Mouse (Mus musculus) midbrain, embryonic 10.5 days (tissue): Measurements from ENCODE around the gene Il2rb. TPM values are rescaled to one million over a fixed set of nuclear protein-coding genes. Genes with fewer than 3 reads are reported as not detected.

Experiments
- DNase-seq: peaks from one replicate; pipeline ENCODE4 v3.0.0-alpha.2; 2017; ENCODE audit warnings: low spot score
- H3K27ac ChIP-seq: fragments of 300-500 bp; sonication (generic); replicated peaks from 2 replicates; pipeline ENCODE4 v1.5.1; 2016; ENCODE audit warnings: mild to moderate bottlenecking
- H3K27me3 ChIP-seq: fragments of 300-500 bp; sonication (generic); 2 replicates; pipeline ENCODE4 v1.6.1; 2016; ENCODE audit warnings: low read depth, mild to moderate bottlenecking; ENCODE audit not compliant: poor library complexity, severe bottlenecking
- H3K36me3 ChIP-seq: fragments of 300-500 bp; sonication (generic); 2 replicates; pipeline ENCODE4 v1.6.1; 2016; ENCODE audit warnings: mild to moderate bottlenecking, moderate library complexity
- H3K4me1 ChIP-seq: fragments of 300-500 bp; sonication (generic); 2 replicates; pipeline ENCODE4 v1.6.1; 2016
- H3K4me3 ChIP-seq: fragments of 300-500 bp; sonication (generic); 2 replicates; pipeline ENCODE4 v1.5.1; 2016; ENCODE audit warnings: mild to moderate bottlenecking, moderate library complexity
- H3K9me3 ChIP-seq: fragments of 300-500 bp; sonication (generic); replicated peaks from 2 replicates; pipeline ENCODE4 v1.6.1; 2016; ENCODE audit warnings: mild to moderate bottlenecking
- WGBS: fragments of 180-500 bp; shearing (Covaris S2); methylation state at CpG from one replicate; pipeline ENCODE4 v1.1.7; 2016; 5-methylcytosine and 5-hydroxymethylcytosine counted together
- polyA plus RNA-seq: library from polyadenylated mRNA; unstranded; fragments of >200 nt; fragmentation: Nextera tagmentation; extraction: Ambion mirVana; gene quantifications from 2 replicates; pipeline ENCODE4 v1.2.1, GENCODE M21; 2016

Gene Il2rb
- polyA plus RNA-seq, 1 experiment from 2014 or later = not detected

DNA sequence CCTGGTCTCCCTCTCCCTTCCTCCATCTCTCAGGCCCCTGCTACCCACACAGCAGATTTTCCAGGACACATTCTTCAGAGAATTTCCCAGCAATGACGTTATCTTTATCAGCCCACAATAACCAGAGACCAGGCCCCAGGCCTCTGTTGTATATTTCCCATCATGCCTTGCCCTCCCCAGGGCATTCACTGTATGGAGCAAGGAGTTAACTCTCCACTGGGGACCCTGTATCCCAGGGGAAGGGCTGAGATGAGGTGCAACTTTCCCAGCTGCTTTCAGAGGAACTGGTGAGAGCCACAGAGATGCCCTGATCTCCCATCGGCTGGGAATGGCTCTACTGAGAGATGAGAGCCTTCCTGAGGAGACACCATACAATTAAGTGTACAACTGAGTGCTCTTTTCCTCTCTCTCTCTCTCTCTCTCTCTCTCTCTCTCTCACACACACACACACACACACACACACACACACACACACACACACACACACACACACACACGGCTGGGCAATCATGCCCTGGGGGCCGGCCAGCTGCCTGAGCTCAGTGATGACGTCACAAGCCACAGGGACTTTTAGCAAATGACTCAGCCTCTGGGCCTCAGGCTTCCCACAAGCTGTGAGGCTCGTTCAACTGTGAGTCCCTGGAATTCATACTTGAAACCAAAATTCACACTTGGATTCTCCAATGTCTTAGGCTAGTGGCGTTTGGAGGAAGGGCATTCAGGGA lies 45.2 kb downstream of the Il2rb start:
- no peak overlapping the region for H3K4me3 ChIP-seq
- H3K4me1 ChIP-seq = peaks cover 39% of the 10 kb centered on the region
- peak overlapping the region; percentile 7 for H3K27ac ChIP-seq
- no peak for DNase-seq
- H3K9me3 ChIP-seq = no peaks in the 10 kb centered on the region
- H3K36me3 ChIP-seq = no peaks in the 10 kb centered on the region
- no peaks in the 10 kb centered on the region for H3K27me3 ChIP-seq
- 65% methylated on average over 7 of the region's 7 CpGs for WGBS

DNA sequence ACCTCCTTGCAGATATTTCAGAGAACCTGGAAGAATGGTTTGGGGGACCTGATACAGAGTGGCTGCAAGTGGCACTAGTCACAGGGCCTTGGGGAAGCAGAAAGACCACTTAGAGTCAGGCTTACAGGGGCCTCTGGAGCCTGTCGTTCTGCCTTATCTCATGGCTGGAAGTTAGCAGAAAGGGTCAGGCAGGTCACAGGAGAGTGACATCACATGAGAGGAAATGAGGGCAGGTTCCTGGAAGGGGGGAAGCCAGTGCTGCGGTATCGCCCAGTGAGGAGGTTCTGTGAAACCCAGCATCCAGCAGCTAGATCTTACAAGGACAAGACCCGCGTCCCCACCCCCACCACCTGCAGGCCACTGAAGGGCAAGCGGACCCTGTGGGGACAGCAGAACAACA lies 45.9 kb downstream of the Il2rb start:
- Histone ChIP-seq H3K36me3 (no peaks in the 10 kb centered on the region), H3K4me3 (no peak overlapping the region), H3K27me3 (no peaks in the 10 kb centered on the region), H3K4me1 (peaks cover 38% of the 10 kb centered on the region), H3K27ac (peak overlapping the region; percentile 84; the same call in 1 of the 2 replicates), H3K9me3 (no peaks in the 10 kb centered on the region)
- WGBS = 78% methylated on average over 6 of the region's 6 CpGs
- DNase-seq = no peak

DNA sequence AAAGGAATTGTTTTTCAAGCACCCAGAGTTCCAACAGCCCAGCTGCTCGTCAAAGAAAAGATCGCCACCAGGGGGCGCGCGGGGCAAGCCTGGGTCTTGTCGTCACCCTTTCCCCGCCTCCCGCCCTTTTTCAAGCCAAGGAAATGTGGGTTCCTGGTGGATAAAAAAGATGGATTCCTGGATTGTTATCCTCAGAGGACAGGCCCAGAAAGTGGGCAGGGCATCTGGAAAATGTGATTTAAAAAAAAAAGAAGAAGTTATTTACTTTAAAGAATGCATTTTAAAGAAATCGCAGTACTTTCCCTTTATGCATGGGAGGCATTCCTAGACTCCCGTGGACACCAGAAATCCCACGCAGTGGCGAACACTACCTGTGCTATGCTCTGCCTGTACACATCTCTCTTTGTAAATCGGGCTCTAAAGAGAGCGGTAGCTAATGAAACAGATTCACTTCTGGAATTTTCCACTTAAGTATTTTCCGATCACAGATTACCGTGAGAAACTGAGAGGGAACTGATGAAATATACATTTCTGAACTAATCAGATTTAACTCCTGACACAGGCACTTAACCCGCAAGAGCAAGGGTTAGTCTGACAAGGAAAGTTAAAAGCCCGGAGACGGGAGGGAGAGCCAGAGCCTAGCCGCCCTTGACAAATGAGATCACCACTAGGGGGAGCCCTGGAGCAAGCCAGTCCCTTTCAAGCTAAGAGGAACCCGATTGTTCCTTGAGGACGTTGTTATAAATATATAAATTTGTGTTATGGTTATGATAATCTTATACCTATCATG lies 47.1 kb downstream of the Il2rb start:
- no peaks in the 10 kb centered on the region for H3K9me3 ChIP-seq
- no peaks in the 10 kb centered on the region for H3K27me3 ChIP-seq
- peak overlapping the region; percentile 47 for H3K4me3 ChIP-seq
- no peaks in the 10 kb centered on the region for H3K36me3 ChIP-seq
- DNase-seq = peak; percentile 94
- H3K27ac ChIP-seq = peak overlapping the region; percentile 84
- peaks cover 49% of the 10 kb centered on the region for H3K4me1 ChIP-seq
- 2% methylated on average over 22 of the region's 22 CpGs for WGBS

DNA sequence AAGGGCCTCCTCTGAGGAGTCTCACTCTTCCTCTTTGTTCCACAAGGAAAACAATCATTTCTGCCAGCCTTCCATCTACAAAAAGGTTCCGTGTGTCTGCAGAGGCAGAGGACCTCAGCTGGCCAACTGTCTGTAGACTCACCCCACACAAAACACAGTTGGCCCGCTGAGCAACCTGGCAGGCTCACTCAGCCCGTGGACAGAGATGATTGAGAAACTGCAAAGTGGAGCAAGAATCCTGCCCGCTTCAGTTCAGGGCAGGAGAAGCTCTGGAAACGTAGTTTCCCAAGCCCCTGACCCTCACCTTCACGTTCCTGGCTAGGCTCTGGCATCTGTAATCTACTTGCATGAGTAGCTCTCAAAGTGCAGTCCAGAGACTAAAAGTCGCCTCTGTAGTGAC lies 48.0 kb downstream of the Il2rb start:
- peak overlapping the region; percentile 84 for H3K27ac ChIP-seq
- 31% methylated on average over 7 of the region's 7 CpGs for WGBS
- no peak for DNase-seq
- peaks cover 50% of the 10 kb centered on the region for H3K4me1 ChIP-seq
- no peaks in the 10 kb centered on the region for H3K36me3 ChIP-seq
- H3K27me3 ChIP-seq = no peaks in the 10 kb centered on the region
- H3K4me3 ChIP-seq = no peak overlapping the region
- H3K9me3 ChIP-seq = no peaks in the 10 kb centered on the region

DNA sequence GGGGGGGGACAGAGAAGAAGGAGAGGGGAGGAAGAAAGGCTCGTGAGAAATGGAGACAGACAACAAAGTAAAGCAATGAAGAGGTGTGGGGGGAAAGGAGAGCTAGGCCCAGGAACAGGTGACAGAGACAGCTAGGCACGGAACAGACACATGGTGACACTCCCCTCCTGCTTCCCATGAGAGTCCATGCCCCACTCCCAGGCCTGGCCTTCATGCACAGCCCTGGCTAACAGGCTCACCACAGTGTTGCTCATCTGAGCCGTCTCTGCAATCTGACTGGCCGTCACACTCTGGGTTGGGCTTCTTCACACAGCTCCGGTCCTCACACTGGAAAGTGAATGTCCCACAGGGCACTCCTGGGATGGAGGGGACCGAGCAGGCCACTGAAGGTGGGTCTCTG lies 51.2 kb downstream of the Il2rb start:
- Histone ChIP-seq H3K4me1 (peaks cover 57% of the 10 kb centered on the region), H3K27me3 (no peaks in the 10 kb centered on the region), H3K4me3 (no peak overlapping the region), H3K36me3 (no peaks in the 10 kb centered on the region), H3K9me3 (no peaks in the 10 kb centered on the region), H3K27ac (peak overlapping the region; percentile 47)
- 56% methylated on average over 6 of the region's 6 CpGs for WGBS
- DNase-seq = no peak

DNA sequence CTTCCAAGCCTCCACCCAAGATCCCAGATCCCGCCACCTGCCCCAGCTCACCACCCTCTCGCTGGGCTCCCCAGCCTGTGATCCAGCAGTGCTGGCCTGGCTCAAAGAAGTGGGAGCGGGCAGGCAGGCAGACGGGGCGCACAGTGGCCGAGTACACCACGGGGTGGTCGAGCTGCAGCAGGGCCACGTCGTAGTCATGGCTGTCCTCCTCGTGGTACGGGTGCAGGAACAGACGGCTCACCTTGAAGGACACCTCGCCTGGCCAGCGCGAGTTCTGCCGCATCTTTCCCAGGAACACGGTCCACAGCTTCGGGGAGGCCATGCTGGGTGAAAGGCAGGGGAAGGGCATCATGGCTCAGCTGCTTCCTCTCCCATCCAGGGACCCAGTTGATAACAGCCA lies 52.8 kb downstream of the Il2rb start:
- WGBS = 91% methylated on average over 19 of the region's 19 CpGs
- H3K36me3 ChIP-seq = 0 out of 2 replicates have a peak, but pooled peaks cover 7% of the 10 kb centered on the region
- no peak overlapping the region for H3K27ac ChIP-seq
- H3K27me3 ChIP-seq = peaks cover 14% of the 10 kb centered on the region
- H3K9me3 ChIP-seq = no peaks in the 10 kb centered on the region
- H3K4me3 ChIP-seq = no peak overlapping the region
- peaks cover 60% of the 10 kb centered on the region for H3K4me1 ChIP-seq
- DNase-seq = no peak

DNA sequence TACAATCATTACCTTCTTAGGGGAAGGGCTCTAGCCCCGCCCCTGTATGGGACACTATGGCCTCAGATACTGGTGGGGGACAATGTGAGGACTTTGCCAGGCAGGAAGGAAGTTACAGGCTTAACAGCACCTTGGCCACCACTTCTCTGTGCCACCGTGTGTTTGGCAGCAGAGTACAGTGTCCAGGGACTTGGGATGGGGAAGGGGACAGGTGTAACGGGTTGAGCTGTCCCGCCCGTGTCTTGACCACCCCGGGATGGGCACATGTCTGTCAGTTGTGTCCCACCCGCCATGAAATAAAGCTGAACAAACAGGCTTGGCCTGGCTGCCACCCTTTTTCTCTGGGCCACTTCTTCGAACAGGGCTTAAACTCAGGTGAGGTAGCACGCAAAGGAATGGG lies 56.1 kb downstream of the Il2rb start:
- Histone ChIP-seq H3K27me3 (peaks cover 36% of the 10 kb centered on the region), H3K4me3 (no peak overlapping the region), H3K9me3 (no peaks in the 10 kb centered on the region), H3K36me3 (peaks cover 29% of the 10 kb centered on the region), H3K4me1 (peaks cover 81% of the 10 kb centered on the region), H3K27ac (no peak overlapping the region)
- WGBS = 69% methylated on average over 9 of the region's 9 CpGs
- no peak for DNase-seq

DNA sequence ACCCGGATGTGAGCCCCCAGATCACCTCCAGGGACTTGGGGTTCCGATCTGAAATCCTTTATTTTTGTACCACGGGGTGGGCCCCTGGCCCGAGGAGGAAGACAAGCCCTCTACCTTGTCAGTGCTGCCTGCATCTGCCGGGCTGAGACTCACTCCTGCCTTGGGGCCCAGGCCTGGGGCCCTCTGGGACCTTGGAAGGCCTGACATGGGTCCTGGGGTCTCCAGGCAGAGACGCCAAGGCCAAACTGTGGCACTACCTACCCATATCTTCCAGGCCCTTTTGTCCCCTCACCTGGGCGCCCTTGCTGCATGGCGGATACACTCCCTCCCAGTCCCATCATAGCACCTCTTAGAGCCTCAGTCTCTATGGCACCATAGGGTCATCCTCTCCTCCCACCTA lies 56.6 kb downstream of the Il2rb start:
- H3K36me3 ChIP-seq = peaks cover 34% of the 10 kb centered on the region
- DNase-seq = no peak
- no peak overlapping the region; the same call in 1 of the 2 replicates for H3K27ac ChIP-seq
- no peak overlapping the region for H3K4me3 ChIP-seq
- H3K27me3 ChIP-seq = peaks cover 36% of the 10 kb centered on the region
- WGBS = 55% methylated on average over 8 of the region's 8 CpGs
- peaks cover 80% of the 10 kb centered on the region for H3K4me1 ChIP-seq
- no peaks in the 10 kb centered on the region for H3K9me3 ChIP-seq

DNA sequence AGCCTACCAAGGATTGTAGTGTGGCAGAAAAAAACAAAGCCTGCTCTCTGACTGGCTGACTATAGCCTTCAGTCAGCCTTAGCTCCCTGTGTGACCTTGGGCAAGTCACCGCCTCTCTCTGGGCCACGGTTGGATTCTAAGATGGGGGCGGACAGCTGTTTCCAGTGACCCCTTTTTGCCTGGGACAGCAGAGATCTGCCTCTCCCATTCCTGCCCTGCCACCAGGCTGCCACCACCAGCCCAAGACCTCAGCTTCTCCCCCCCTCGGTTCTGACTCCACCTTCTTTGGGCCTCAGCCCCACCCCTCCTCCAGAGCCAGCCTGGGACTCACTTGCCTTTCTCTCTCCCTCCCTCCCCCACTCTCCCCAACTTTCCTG lies 57.1 kb downstream of the Il2rb start:
- no peak for DNase-seq
- peaks cover 76% of the 10 kb centered on the region for H3K4me1 ChIP-seq
- WGBS = 33% methylated on average over 4 of the region's 4 CpGs
- peak overlapping the region; percentile 85 for H3K27ac ChIP-seq
- no peaks in the 10 kb centered on the region for H3K9me3 ChIP-seq
- peaks cover 36% of the 10 kb centered on the region for H3K27me3 ChIP-seq
- peaks cover 39% of the 10 kb centered on the region for H3K36me3 ChIP-seq
- 0 out of 2 replicates have a peak overlapping the region, but pooled peaks have one; percentile 50 for H3K4me3 ChIP-seq

DNA sequence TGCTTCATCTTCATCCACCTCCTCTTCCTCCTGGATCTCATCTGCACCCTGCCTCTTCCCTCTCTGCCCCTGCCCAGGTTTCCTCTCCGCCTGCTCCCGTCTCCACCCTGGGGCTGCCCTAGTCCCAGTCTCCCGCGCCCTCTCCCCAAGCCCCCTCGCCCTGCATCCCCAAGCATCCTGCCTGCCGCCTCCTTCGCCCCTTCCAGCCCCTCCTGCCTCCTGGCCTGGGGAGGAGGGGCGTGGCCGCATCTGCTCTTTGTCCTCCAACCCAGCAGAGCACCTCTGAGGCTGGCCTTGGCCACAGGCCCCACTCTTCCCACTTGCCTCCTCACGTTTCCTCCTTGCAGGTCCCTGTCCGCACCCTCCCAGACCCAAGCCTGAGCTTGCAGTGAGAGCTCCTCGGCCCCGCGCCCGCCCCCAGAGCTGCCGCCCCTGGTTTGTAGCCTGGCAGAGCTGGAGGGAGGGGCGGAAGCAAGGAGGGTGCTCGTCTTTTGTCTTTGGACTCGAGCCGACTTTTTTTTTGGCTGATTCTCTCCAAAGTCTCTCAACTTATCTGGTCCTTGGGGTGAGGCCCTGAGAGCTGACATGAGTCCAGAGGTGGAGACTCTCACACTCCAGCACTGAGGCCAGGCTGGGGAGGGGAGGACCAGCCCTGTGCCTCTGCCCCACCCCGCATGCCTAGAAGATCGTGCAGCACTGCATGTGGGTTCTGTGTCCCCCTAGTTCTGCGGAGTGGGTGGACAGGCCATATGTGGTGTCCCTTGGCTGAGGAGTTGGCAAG lies 57.6 kb downstream of the Il2rb start:
- peak overlapping the region; percentile 85 for H3K27ac ChIP-seq
- peak; percentile 52 for DNase-seq
- H3K4me1 ChIP-seq = peaks cover 80% of the 10 kb centered on the region
- H3K27me3 ChIP-seq = peaks cover 36% of the 10 kb centered on the region
- peaks cover 45% of the 10 kb centered on the region for H3K36me3 ChIP-seq
- peak overlapping the region; percentile 50 for H3K4me3 ChIP-seq
- H3K9me3 ChIP-seq = no peaks in the 10 kb centered on the region
- 14% methylated on average over 23 of the region's 23 CpGs for WGBS

DNA sequence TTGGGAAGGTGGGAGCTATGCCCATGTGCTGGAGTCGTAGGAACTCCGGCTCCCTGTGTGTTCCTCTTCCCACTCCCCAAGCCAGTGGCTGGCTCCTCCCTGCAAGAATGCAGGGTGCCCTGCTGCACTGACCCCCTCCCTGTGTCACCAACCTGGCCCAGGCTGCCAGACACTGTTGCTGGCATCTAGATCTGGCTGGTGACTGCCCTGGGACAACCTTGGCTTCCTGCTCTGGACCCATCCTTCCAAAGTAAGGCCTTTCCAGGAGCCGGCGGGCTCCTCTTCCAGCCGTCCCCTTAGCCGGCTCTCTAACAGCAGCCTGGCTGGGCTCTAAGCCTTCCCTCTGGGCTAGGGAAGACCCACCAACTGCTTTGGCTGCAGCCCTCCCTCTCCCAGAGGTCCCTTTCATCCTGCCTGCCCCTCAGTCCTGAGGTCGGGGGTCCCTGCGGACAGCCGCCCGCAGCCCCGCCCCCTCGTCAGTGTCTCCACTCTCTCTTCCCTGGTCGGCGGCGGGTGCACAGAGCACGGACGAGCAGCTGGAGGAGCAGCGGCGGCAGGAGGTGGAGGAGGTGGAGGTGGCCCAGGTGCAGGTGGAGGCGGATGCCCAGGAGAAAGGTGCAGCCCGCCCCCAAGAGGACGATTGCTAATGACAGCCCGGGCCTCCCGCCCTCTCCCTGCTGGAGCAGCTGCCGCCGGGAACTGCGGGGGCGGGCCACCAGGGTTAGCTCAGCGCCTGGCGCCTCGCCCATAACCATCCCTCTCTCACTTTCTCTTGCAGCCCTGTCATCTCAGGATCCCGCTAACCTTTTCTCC lies 58.5 kb downstream of the Il2rb start:
- peak; percentile 74 for DNase-seq
- H3K27me3 ChIP-seq = peaks cover 36% of the 10 kb centered on the region
- 8% methylated on average over 32 of the region's 32 CpGs for WGBS
- peak overlapping the region; percentile 85 for H3K27ac ChIP-seq
- H3K9me3 ChIP-seq = no peaks in the 10 kb centered on the region
- peak overlapping the region; percentile 50 for H3K4me3 ChIP-seq
- peaks cover 53% of the 10 kb centered on the region for H3K36me3 ChIP-seq
- H3K4me1 ChIP-seq = peaks cover 84% of the 10 kb centered on the region

DNA sequence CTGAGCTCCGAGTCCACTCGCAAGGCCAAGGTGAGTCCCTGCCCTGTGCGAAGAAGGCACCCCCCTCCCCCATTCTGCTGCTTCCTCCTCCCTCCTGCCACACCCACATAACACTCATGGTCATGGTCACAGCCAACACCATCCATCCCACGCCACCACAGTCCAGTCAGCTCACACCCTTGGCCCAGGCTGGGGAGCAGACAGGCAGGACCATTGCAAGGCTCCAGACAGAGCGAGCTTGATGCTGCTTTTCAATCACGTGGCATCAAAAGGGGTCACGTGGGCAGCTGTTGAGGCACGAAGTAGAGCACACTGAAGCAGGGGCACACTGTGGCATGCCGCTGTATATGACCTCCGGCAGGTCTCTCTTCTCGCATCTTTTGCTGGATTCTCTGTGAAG lies 59.4 kb downstream of the Il2rb start:
- Histone ChIP-seq H3K4me1 (peaks cover 87% of the 10 kb centered on the region), H3K36me3 (peaks cover 62% of the 10 kb centered on the region), H3K9me3 (no peaks in the 10 kb centered on the region), H3K27ac (peak overlapping the region; percentile 85), H3K27me3 (peaks cover 36% of the 10 kb centered on the region), H3K4me3 (no peak overlapping the region)
- DNase-seq = no peak
- 81% methylated on average over 11 of the region's 11 CpGs for WGBS
